ENCODE assay signal across 10 mouse cellular contexts in the genomic region with DNA sequence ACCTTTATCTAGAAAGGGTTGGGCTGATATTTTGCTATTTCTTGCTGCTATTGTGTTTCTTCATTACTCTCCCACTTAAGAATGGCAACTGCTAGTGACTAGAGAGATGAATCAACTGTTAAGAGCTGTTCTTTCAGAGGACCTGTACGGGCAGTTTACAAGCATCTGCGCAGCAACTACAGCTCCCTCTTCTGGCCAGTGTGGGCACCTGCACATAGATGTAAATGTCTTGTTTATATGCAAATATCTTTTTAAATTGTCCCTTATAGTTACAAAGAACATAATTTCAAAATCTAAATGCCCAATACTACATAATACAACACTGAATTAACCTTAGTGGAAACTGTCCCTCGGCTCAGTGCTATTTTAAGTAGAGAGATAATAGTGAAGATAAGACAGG. TPM values are rescaled to one million over a fixed set of nuclear protein-coding genes. Genes with fewer than 3 reads are reported as not detected.
DNase-seq lines count a peak whose midpoint lies in the region; ATAC-seq and TF ChIP-seq lines count a peak whose summit lies in the region.
"Had no signal": no experiment of that assay in that cellular context is flagged by ENCODE, and none has a peak within 500 bp of the region (broad histone marks: within the 10 kb centered on the region; RNA-seq: fewer than 3 reads in every experiment).

No protein-coding gene starts in this region.

- no peak for ATAC-seq in kidney, embryonic 15.5 days (replicated peaks; ENCODE audit: low FRiP score)
- ATAC-seq in granulocyte monocyte progenitor cell, adult 5-6 weeks (replicated peaks; ENCODE audit: poor library complexity, severe bottlenecking): no peak

- peaks cover 7% of the 10 kb centered on the region for H3K79me3 ChIP-seq in C2C12 (ENCODE audit: low read depth)

- no peak overlapping the region for H3K9ac ChIP-seq in kidney, embryonic 15.5 days
- H3K9ac ChIP-seq: midbrain, embryonic 12.5 days had no signal

- peak; percentile 27 for DNase-seq in kidney, adult 9 months
- peak; percentile 21 for DNase-seq in Muller cell, postnatal 12 days (ENCODE audit: inconsistent ontology term)
- DNase-seq in forelimb bud, embryonic 11.5 days (ENCODE audit: low read depth, low spot score): peak; percentile 20
- DNase-seq in retina, postnatal 7 days (ENCODE audit: low read depth, low spot score): peak; percentile 20
- DNase-seq in cerebellum, adult 11-12 months: no peak

- 18% methylated on average over 3 of the region's 3 CpGs for WGBS in kidney, embryonic 15.5 days

- H3K27ac ChIP-seq in kidney, embryonic 15.5 days: no peak overlapping the region
- H3K27ac ChIP-seq: midbrain, embryonic 12.5 days had no signal

- TF ChIP-seq CTCF in C2C12 (IDR thresholded peaks at IDR 0.05; ENCODE audit: control insufficient read depth, insufficient read depth, insufficient read length): peak; percentile 36

- no peak overlapping the region for H3K4me2 ChIP-seq in kidney, embryonic 15.5 days
- H3K4me2 ChIP-seq: midbrain, embryonic 12.5 days had no signal

- H3K79me2 ChIP-seq in C2C12 (ENCODE audit: control insufficient read depth, insufficient read depth): peaks cover 22% of the 10 kb centered on the region

- H3K27me3 ChIP-seq in kidney, embryonic 15.5 days: no peaks in the 10 kb centered on the region
- no peaks in the 10 kb centered on the region for H3K27me3 ChIP-seq in C2C12 (ENCODE audit: control insufficient read depth, insufficient read depth, insufficient read length)

- H3K36me3 ChIP-seq in kidney, embryonic 15.5 days: peaks cover 8% of the 10 kb centered on the region
- peaks cover 11% of the 10 kb centered on the region for H3K36me3 ChIP-seq in C2C12 (ENCODE audit: control insufficient read depth, insufficient read depth)

- no peak overlapping the region for H3K4me3 ChIP-seq in kidney, embryonic 15.5 days (replicated peaks)
- H3K4me3 ChIP-seq in C2C12 (ENCODE audit: insufficient read depth, poor library complexity, severe bottlenecking): no peak overlapping the region
- H3K4me3 ChIP-seq: midbrain, embryonic 12.5 days had no signal

- H3K4me1 ChIP-seq in kidney, embryonic 15.5 days: peaks cover 10% of the 10 kb centered on the region

- no peak overlapping the region for H3ac ChIP-seq in C2C12 (ENCODE audit: control insufficient read depth, insufficient read length, low read depth)

- no peaks in the 10 kb centered on the region for H3K9me3 ChIP-seq in kidney, embryonic 15.5 days (replicated peaks)
- H3K9me3 ChIP-seq: midbrain, embryonic 12.5 days had no signal

TF ChIP-seq in C2C12, 6 proteins besides CTCF, POLR2A, EP300 and RAD21:
- TF ChIP-seq MYOG (IDR thresholded peaks at IDR 0.05; ENCODE audit: control insufficient read depth, extremely low read depth, insufficient read length) (no peak), MYOD1 (IDR thresholded peaks at IDR 0.05; ENCODE audit: control insufficient read depth, insufficient read length, low read depth) (no peak), MAX (IDR thresholded peaks at IDR 0.05) (no peak), FOSL1 (IDR thresholded peaks at IDR 0.05; ENCODE audit: insufficient read depth, low read length, poor library complexity, severe bottlenecking) (no peak), CEBPB (IDR thresholded peaks at IDR 0.05; ENCODE audit: low read depth) (no peak), USF1 (IDR thresholded peaks at IDR 0.05; ENCODE audit: low read depth) (no peak)

RNA-seq across cellular contexts. Expression of a gene that starts 2.0 kb away (rescaled TPM):
- 52.2 and 52.6 TPM in 2 replicates for polyA plus RNA-seq in kidney, embryonic 15.5 days (2015; fragmentation: Nextera tagmentation; extraction: Ambion mirVana)
- polyA plus RNA-seq in C2C12 (2012; fragmentation: generic; extraction: Trizol): 60.5 TPM
- total RNA-seq in granulocyte monocyte progenitor cell, adult 5-6 weeks (2014; fragmentation: Nextera tagmentation): 76.7 and 90.4 TPM in 2 replicates
- total RNA-seq in granulocyte monocyte progenitor cell, adult 5-6 weeks (2017): 103 and 113 TPM in 2 replicates

RNA-seq across cellular contexts. Expression of a gene that starts 20.8 kb away (rescaled TPM):
- polyA plus RNA-seq in kidney, embryonic 15.5 days (2015; fragmentation: Nextera tagmentation; extraction: Ambion mirVana): not detected in 2 replicates
- not detected for polyA plus RNA-seq in C2C12 (2012; fragmentation: generic; extraction: Trizol)
- not detected in 2 replicates for total RNA-seq in granulocyte monocyte progenitor cell, adult 5-6 weeks (2014; fragmentation: Nextera tagmentation)
- total RNA-seq in granulocyte monocyte progenitor cell, adult 5-6 weeks (2017): not detected in 2 replicates
- polyA plus RNA-seq: gonadal fat pad, adult 2 months; midbrain, embryonic 12.5 days had no signal

RNA-seq across cellular contexts. Expression of a gene that starts 51.0 kb away (rescaled TPM):
- 20.4 TPM in 2 replicates for polyA plus RNA-seq in kidney, embryonic 15.5 days (2015; fragmentation: Nextera tagmentation; extraction: Ambion mirVana)
- polyA plus RNA-seq in C2C12 (2012; fragmentation: generic; extraction: Trizol): 5.4 TPM
- 11.3 and 12.2 TPM in 2 replicates for total RNA-seq in granulocyte monocyte progenitor cell, adult 5-6 weeks (2014; fragmentation: Nextera tagmentation)
- 7.9 and 12.1 TPM in 2 replicates for total RNA-seq in granulocyte monocyte progenitor cell, adult 5-6 weeks (2017)
